Mouse (Mus musculus) natural killer cell, adult 2 months (primary cell): ENCODE measurements at regions not wholly inside any gene's neighbourhood (a gene's known extent, or its start where the extent isn't known, plus 50 kb on each side); places are given as distances from the start of the nearest gene placed in this dataset.

Experiments
- DNase-seq, 2 experiments: peaks; one replicate each; pipeline ENCODE4 v3.0.0; 2022; ENCODE audit warnings: low spot score in 2 of 2

- no peak for DNase-seq
These were observed 1039.5 kb upstream of the Ddx18 start for GRCm38 (mm10) chr1:122607309-122607708.

GRCm38 (mm10) chr1:122575954-122576353 is 1008.2 kb upstream of the Ddx18 start:
- DNase-seq: no peak

- DNase-seq: no peak
These were observed 983.8 kb upstream of the Ddx18 start for GRCm38 (mm10) chr1:122551596-122551995.

- DNase-seq: no peak
These were observed 941.8 kb upstream of the Ddx18 start for GRCm38 (mm10) chr1:122509580-122509979.

- no peak for DNase-seq
These were observed 933.9 kb upstream of the Ddx18 start for GRCm38 (mm10) chr1:122501707-122502106.

GRCm38 (mm10) chr1:122478003-122478402 is 910.2 kb upstream of the Ddx18 start:
- DNase-seq: no peak

GRCm38 (mm10) chr1:122463931-122464330 is 896.1 kb upstream of the Ddx18 start:
- no peak for DNase-seq

- DNase-seq: no peak
These were observed 891.3 kb upstream of the Ddx18 start for GRCm38 (mm10) chr1:122459056-122459455.

GRCm38 (mm10) chr1:122454881-122455280 is 887.1 kb upstream of the Ddx18 start:
- no peak for DNase-seq

GRCm38 (mm10) chr1:122453617-122454016 is 885.8 kb upstream of the Ddx18 start:
- no peak for DNase-seq

GRCm38 (mm10) chr1:122439358-122439757 is 871.6 kb upstream of the Ddx18 start:
- DNase-seq: no peak

- no peak for DNase-seq
These were observed 855.7 kb upstream of the Ddx18 start for GRCm38 (mm10) chr1:122423503-122423902.

- no peak for DNase-seq
These were observed 828.6 kb upstream of the Ddx18 start for GRCm38 (mm10) chr1:122396342-122396741.

GRCm38 (mm10) chr1:122393660-122394355 is 826.0 kb upstream of the Ddx18 start:
- DNase-seq: no peak

- DNase-seq: peak; percentile 77 to 85
These were observed 789.2 kb upstream of the Ddx18 start for GRCm38 (mm10) chr1:122357015-122357414.

- DNase-seq: no peak
These were observed 783.7 kb upstream of the Ddx18 start for GRCm38 (mm10) chr1:122351530-122351929.

GRCm38 (mm10) chr1:122333267-122333666 is 765.5 kb upstream of the Ddx18 start:
- no peak for DNase-seq

GRCm38 (mm10) chr1:122328276-122328675 is 760.5 kb upstream of the Ddx18 start:
- no peak for DNase-seq
